Mouse (Mus musculus) cerebellum, adult 2 months (tissue): ENCODE data around the gene Snd1.

ENCODE experiments used
- CTCF ChIP-seq: fragments of 200-500 bp; IDR thresholded peaks from 2 replicates; pipeline ENCODE4 v1.5.1; 2011; ENCODE audit warnings: low read depth, mild to moderate bottlenecking, control low read depth, low read length, moderate library complexity, borderline replicate concordance; ENCODE audit not compliant: insufficient read depth
- POLR2A ChIP-seq: fragments of 200-500 bp; IDR thresholded peaks from 2 replicates; pipeline ENCODE4 v1.6.1; 2011; ENCODE audit warnings: low read length, control low read depth, borderline replicate concordance; ENCODE audit not compliant: insufficient read depth

GRCm38 (mm10) chr6:28557728-28558127, 82.8 kb downstream of the Snd1 start:
- TF ChIP-seq CTCF (no peak), POLR2A (no peak)
